Mouse (Mus musculus): ENCODE data around the gene Bag6. TPM values are rescaled to one million over a fixed set of nuclear protein-coding genes. Genes with fewer than 3 reads are reported as not detected.

The Bag6 gene
- total RNA-seq (2023) = 465 to 496 TPM (median 476 TPM) in 4 replicates

DNA sequence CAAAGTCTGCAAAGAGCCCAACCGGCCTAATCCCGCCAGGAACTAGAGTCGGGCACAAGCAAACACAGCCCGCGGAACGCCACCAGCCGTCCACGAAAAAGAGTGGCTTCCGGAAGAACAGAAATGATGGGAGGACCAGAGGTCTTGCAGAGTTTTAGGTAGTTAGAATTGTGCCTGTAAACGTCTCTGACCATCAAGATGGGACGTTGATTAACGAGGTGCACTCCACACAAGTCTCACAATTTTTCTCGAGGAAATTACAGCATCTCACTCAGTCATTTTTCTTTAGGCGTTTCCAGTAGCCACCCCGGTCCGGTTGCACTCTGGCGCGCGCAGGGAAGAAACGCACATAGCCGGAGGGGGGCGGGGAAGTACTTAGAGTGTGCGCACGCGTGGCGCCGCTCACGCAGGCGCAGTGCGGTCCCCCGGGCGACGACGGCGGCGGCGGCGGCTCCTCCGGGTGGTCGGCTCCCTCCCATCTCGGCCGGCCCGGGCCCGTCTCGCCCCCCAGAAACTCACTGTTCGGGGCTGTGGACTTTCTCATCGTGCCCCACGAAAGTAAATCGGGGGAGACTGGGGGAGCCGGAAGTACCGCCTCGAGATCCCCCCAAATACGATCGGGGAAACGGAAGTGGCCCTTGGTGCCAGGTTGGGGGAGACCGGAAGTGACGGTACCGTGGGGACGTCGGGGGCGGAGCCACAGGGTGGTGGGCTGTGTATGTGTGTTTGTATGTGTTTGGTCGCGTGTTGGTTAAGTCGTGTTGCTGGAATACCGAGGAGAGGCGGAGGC, at the start of gene Bag6:
Gene Bag6 (plus strand): TSS at position 378 of the 790 bp plus-strand sequence.

DNA sequence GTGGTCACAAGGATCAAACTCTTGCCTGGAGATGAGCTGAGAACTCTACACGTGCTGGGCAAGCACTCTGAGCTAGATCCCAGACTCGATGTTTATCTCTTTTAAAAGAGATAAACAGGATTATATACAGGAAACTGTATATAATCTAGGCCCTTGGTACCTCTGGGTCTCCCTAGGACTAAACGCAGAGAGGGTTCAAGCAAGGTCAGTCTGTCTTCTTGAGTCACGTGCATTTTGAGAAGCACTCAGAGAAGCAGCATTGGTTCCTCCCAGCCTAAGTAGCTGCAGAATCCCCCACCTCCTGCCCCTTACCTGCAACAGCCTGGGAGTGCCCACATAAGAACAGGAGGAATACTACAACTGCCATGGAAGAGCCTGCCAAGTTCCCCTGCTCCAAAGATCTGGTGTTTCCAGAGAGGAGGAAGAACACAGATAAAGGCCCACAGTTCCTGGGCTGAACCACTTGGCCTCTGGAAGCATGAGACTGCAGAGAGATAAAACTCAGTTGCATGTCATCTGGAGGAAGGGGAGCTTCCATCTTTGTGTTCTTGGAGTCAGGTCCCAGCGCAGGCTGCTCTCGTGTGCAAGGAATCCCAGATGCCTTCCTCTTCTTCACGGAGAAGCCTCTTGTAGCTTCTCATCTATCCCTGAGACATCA, 49.6 kb upstream of the Bag6 start, which contains the start of gene Ly6g6f:
Gene Ly6g6f (minus strand): TSS at position 403 of the 658 bp plus-strand sequence.

DNA sequence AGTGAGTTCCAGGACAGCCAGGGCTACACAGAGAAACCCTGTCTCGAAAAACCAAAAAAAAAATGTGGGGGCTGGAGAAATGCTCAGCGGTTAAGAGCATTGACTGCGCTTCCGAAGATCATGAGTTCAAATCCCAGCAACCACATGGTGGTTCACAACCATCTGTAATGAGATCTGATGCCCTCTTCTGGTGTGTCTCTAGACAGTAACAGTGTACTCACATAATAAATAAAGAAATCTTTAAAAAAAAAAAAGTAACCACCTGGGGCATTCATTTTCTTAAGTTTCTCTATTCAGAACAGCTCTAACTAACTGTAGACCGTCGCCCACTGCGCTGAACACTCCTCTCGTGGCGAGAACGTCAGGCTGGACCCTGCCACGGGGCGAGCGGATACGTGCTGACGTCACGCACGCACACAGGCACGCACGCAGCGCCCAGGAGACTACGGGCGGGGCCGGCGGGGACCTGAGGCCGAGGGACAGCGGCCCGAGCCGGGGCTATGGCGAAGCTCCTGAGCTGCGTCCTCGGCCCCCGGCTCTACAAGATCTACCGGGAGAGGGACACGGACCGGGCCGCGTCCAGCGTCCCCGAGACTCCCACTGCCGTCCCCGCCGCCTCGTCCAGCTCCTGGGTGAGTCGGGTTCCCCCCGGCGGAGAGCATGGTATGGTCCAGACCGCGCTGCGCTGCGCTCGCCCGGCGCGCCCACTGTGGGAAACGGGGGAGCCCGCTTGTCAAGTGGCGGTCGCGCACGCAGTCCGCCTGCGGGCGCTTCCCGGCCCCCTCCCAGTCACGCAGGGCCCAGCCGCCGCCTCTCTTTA, 45.9 kb upstream of the Bag6 start, which contains the start of gene Abhd16a:
Gene Abhd16a (plus strand): TSS at position 439 of the 820 bp plus-strand sequence.

DNA sequence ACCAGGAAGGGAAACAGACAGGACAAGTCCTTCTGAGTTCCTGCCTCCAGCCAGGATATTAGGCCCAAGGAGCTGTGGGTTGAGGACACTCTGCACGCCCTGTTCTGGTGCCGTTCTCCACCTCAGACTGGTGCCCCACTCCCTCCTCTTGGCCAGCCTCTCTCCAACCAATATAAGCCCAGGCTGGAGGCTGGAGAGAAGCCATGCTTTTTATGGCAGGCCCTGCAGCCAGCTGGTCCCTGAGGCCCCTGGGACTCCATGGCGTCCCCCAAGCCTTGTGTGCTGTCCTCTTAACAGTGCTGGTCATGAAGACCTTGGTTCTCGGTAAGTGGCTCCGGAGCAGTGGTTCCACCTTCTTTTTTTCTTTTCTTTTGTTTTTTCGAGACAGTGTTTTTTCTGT, 26.9 kb upstream of the Bag6 start, which contains the start of gene Ly6g5c:
Gene Ly6g5c (plus strand): TSS at position 183 of the 400 bp plus-strand sequence.

DNA sequence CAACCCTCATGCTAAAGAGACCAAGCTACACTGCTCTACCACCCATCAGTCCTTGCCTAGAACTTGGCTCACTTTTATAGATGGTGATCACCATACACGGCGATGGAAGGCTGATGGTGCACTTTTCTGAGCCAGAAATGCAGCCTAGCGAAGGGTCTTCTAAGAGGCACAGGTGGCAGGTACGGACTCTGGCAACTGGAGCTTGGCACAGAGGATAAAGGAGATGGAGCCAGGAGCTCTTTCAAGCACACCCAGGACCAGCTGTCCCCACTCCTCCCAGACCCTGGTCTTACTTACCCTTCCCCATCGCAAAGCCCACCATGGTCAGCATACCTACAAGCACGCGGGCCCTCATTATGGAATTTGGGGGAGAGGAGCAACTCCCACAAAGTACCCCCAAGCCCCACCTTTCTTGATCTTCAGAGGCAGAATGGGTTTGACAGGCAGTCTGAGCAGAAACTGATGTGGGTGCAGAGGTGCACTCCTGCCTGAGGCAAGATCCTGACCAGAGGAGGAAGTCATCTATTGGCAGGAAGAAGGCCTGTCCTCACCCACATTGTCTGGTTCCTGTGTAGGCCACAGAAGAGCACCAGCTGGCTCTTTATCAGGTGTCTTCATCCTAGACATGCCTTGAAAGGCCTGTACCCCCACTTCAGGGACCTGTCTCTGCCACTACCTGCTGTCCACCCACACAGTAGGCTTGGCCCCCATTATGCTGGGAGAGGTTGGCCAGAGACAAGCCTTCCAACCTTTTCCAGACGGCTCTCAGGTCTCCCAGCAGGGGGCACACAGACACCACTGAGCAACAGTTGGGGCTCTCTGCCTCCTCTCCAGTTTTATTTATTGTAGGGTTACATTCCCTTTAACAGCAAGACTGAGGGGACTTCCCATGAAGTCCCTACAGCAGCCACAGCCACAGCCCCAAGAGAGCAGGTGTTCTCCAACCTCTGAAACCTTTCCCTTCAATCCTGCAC, 19.6 kb upstream of the Bag6 start, which contains the start of gene Ly6g5b:
Gene Ly6g5b (minus strand): TSS at position 383 of the 974 bp plus-strand sequence.

DNA sequence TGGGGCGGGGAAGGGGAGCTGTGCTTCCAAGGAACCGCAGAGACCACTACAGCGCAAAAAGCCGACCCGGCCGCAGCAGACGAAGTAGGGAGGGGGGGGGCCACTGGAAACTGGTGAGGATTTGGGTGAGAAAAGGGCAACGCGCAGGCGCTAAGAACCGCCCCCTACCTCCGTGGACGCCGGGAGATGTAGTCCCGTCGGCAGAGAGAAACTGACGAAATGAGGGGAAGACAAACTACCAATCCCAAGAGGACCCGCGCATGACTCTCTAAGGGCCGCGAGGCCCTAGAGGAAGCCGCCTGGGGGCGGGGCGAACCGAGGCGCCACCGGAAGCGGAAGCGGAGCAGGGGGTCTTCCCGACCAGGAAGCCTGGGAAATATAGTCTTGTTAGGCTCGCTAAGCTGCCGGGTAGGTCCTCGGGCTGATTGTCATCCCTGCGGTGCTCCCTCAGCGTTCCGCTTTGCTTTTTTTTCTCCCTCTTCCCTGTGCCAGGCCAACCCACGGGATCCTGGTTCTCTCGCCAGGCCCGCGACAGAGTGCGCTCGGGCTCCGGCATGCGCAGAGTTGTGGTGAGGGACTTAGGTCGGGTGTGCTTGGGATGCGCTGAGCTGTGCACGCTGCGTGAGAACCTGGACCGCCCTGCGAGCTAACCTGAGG, 13.7 kb upstream of the Bag6 start, which contains the start of gene Gpank1:
Gene Gpank1 (plus strand): TSS at position 313 of the 657 bp plus-strand sequence.

DNA sequence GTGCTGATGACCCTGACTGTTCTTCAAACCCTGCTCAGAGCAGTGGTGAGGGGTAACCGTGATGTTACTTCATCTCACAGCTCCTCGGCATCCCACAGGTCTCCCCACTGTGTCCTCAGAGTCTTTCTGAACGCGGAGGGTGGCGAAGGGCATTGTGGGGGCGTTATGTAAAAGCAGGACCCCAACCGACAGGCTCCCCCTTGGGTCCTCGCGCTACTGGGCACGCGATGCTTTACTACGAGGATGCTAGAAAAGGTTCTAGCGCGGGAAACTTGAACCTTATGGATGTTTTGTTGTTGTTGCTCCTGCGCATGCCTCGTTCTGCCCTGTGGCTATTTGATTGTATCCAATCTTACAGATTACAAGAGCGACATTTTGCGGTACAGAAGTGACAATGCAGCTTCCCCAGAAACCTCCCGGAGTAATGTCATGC, 13.1 kb upstream of the Bag6 start, which contains the start of gene Csnk2b:
Gene Csnk2b (minus strand): TSS at position 183 of the 433 bp plus-strand sequence.

DNA sequence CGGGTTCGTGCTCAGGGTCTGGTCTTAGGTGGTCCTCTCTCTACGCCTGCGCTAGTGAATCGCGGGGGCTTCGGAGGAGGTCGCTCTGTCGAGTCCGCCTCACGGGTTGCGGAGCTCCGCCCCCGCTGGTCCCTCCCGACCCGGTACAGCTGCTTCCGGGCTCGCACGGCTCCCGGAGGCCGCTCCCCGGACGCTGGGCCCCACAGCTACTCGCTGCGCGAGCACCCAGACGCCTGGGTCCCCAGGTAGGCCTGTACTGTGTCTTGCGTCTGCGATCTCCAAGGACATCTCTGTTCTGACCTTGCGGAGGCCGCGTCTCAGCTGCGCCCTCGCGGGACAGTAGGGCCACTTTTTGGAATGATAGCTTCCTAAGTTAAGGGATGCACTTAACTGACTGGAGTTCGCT, 8.8 kb upstream of the Bag6 start, which contains the start of gene D17H6S53E:
Gene D17H6S53E (plus strand): TSS at position 168 of the 406 bp plus-strand sequence.

DNA sequence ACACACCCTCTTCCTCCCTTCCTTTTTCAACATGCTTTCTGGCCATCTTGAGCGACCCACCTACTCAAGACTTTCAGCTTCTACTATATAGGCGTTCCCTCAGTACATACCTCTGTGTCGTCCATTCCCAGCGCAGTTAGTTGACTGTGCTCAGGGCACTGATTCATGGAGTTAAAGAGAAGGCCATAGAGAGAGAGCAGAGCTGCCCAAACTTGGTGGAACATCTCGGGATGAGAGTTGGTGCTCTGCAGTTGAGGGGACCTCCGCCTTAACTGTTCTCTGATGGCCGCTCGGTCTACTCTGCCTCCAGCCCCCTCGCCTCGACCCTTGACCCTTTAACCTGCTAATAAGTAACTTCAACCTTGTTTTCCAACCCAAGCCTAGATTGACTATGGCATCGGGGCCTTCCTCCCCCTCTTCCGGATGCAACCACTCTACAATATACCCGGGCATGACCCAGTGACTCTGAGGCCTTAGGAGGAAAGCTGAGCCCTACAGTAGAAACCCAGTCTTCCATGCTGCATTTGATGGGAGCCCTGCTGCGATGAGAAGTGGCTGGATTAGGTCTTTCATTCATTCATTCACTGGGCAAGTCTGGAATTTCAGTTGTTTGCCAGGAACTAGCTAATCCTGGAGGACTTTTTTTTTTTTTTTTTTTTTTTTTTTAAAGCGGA, 3.3 kb upstream of the Bag6 start, which contains the start of gene Apom:
Gene Apom (minus strand): TSS at position 551 of the 674 bp plus-strand sequence.

DNA sequence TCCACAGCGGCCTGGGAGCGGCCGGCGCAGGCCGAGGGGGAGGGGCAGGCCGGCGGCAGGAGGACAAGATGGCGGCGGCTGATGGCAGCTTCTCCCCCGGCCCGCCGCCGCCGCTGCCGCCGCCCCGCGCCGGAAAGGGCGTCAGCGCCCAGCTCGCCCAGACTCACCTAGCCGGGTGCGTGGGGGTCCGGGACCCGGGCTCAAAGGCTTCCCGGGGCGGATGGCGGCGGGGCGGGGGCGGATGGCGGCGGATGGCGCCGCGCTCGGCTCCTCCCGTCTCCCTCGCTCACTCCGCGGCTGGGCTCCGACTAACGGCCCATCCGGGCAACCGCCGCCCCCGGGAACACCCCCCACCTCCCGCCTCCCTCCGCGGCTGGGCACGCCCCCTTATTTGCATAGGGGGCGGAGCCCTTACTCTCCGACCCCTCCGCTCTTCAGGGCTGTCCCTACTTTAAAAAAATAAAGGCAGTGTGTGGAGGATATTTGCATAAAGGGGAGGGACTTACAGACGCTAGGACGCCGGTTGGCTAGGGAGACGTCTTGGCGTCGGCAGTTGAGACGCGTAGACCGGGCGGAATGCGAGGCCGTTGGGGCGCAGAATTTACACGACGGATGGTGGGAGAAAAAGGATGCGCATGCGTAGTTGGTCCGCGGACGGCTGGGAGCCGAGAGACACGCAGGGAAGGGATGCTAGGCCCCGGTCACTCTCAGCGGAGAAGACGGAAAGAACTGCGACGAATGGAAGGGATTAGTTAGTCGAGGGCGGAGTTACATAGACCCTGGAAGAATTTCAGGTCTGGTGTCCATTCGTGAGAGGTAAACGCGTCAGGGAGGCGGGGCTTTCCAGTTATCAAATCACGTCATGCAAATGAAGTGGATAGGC, 29.8 kb downstream of the Bag6 start, which contains the start of gene Prrc2a:
Gene Prrc2a (minus strand): TSS at position 330 of the 883 bp plus-strand sequence.

DNA sequence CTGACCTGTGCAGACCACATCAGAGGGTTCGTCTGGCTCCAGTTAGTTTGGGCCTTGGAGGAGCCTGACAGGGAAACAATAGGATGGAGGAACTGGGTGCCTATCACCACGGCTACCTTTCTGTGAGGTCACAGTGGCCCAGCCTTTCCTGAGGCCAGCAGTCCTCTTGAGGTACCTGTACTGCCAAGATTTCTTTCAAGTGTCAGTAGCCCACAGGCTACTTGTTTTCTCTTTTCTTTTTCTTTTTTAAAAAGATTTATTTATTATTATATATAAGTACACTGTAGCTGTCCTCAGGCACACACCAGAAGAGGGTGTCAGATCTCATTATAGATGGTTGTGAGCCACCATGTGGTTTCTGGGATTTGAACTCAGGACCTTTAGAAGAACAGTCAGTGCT, 41.0 kb downstream of the Bag6 start, which contains the start of gene Aif1:
Gene Aif1 (minus strand): TSS at position 101 of the 400 bp plus-strand sequence.

DNA sequence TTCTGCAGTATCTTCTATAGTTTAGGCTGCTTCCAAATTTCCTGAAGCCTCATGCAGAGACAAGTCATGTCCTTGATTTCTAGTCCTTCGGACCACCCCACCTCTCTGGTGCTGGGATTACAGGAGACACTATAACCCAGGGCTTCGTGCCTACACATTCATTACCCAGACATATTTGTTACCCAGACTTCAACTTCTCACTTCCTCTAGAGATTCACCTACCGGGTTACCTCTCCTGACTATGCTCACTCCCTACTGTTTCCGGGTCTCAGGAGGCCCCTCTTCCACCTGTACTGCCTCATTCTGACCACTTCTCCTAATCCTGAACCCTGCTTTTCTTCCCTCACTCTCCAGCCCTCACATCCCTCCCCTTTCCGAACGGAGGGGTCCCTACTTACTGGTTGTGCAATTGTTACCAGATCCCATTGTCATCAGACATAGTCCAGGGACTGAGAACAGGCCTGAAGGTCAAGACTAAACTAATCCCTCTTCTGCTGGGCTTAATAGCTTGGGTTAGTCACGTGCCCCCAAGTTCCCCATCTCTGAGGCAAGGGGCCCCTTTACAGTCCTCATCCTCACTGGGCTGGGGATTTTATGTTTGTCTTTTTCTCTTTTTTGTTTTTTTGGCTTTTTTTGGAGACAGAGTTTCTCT, 53.1 kb downstream of the Bag6 start, which contains the start of gene Lst1:
Gene Lst1 (minus strand): TSS at position 481 of the 652 bp plus-strand sequence.

DNA sequence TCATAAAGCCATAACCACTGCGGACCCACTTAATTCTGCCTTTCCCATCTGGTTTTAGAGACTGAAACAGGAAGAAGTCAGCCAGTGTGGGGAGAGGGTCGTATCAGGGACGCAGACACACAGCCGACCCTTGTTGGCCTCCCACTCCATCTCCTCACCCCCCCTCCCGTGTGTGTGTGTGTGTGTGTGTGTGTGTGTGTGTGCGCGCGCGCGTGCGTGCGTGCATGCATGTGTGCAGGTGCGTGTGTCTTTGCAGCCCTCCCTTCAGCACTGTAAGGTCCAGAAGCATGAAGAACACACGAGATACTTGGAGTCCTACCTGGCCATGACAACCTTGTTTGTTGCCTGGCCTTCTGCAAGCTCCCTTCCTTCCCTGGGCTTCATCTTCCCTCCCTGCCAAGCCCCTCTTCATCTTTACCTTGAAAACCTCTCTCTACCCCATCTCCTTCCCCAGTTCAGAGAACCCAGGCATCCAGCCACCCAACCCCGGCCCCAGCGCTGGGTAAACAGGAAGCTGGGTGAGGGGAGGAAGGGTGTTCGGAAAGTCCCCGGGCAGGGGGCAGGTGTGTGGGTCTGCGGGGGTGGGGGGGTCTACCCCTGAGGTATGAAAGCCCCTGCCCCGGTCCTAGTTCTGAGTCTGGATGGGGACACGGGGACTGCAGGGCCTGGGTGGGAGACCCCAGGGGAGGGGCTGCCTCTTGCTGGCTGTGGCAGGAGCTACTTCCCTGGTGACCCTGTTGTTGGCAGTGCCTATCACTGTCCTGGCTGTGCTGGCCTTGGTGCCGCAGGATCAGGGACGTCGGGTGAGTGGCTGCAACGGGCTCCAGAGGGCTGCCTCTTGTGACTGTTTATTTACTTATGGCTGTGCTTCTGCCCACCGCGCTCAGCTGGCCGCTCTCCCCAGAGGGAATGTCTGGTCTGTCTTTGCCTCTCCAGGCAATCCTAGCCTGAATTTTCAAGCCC, 59.2 kb downstream of the Bag6 start, which contains the start of gene Ltb:
Gene Ltb (plus strand): TSS at position 559 of the 963 bp plus-strand sequence.

Measured in B cell, adult 62 days (primary cell).